Mouse (Mus musculus) C2C12 (cell line): ENCODE measurements around the gene Bckdk.

ENCODE experiments used
- CEBPB ChIP-seq: IDR thresholded peaks from one replicate; pipeline ENCODE4 v1.6.1; 2011; ENCODE audit warnings: low read depth, mild to moderate bottlenecking, control low read depth, moderate library complexity
- CTCF ChIP-seq: IDR thresholded peaks from one replicate; pipeline ENCODE4 v1.5.1; 2011; ENCODE audit not compliant: control insufficient read depth, insufficient read depth, insufficient read length
- MAX ChIP-seq: IDR thresholded peaks from one replicate; pipeline ENCODE4 v1.6.1; 2011; ENCODE audit warnings: mild to moderate bottlenecking, control low read depth

DNA sequence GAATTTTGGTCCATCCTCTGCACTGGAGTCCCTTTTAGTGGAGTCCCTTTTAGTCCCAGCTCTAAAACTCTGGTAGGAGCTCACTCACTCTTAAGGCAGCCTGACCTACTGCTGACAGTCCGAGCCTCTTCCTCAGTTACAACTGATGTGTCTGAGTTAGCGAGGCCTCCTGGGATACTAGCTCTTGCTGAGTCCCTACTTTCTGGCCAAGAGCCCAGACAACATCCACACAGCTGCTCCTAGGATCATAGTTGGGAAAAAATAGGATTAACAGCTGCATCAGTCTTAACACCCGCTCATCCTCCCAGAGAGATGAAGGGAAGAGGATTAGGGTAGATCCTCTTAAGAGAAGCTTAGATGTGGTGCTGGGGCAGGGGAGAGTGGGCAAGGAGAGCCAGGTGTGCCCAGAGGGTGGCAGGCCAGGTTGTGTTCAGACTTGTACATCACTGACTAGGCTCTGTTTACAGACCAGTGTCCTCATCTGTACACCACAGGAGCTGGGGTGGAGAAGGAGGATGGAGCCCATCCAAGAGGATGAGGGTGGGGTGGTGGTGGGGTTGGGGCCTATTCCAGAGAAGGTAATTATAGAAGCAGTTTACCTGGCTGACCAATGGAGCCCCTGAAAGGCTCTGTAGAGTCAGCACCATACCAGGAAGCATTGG, 34.6 kb upstream of the Bckdk start:
- TF ChIP-seq CTCF (no peak), CEBPB (no peak), MAX (no peak)
